Mouse (Mus musculus) limb, embryonic 10.5 days (tissue): ENCODE measurements around the gene Defa22. TPM values are rescaled to one million over a fixed set of nuclear protein-coding genes. Genes with fewer than 3 reads are reported as not detected.
"Not testable (repeated sequence)": the region's sequence is repeated elsewhere in the genome, so short reads cannot be mapped to it uniquely, and the experiment has no call there.

Experiments used
- DNase-seq: peaks from one replicate; pipeline ENCODE4 v3.0.0-alpha.2; 2017; ENCODE audit warnings: low spot score
- H3K27ac ChIP-seq: fragments of 300-500 bp; sonication (generic); 2 replicates; pipeline ENCODE4 v1.5.1; 2016; ENCODE audit warnings: mild to moderate bottlenecking
- H3K27me3 ChIP-seq: fragments of 300-500 bp; sonication (generic); 2 replicates; pipeline ENCODE4 v1.6.1; 2016; ENCODE audit warnings: low read depth, mild to moderate bottlenecking; ENCODE audit not compliant: poor library complexity, severe bottlenecking
- H3K36me3 ChIP-seq: fragments of 300-500 bp; sonication (generic); 2 replicates; pipeline ENCODE4 v1.6.1; 2016; ENCODE audit warnings: mild to moderate bottlenecking, moderate library complexity
- H3K4me1 ChIP-seq: fragments of 300-500 bp; sonication (generic); 2 replicates; pipeline ENCODE4 v1.6.1; 2016
- H3K4me3 ChIP-seq: fragments of 300-500 bp; sonication (generic); 2 replicates; pipeline ENCODE4 v1.5.1; 2016; ENCODE audit warnings: mild to moderate bottlenecking, moderate library complexity
- H3K9me3 ChIP-seq: fragments of 300-500 bp; sonication (generic); replicated peaks from 2 replicates; pipeline ENCODE4 v1.6.1; 2016; ENCODE audit warnings: mild to moderate bottlenecking
- WGBS: fragments of 180-500 bp; shearing (Covaris S2); methylation state at CpG from one replicate; pipeline ENCODE4 v1.1.7; 2016; 5-methylcytosine and 5-hydroxymethylcytosine counted together
- polyA plus RNA-seq: library from polyadenylated mRNA; unstranded; fragments of >200 nt; fragmentation: Nextera tagmentation; extraction: Ambion mirVana; gene quantifications from 2 replicates; pipeline ENCODE4 v1.2.1, GENCODE M21; 2016

The Defa22 gene
- not detected in 2 replicates for polyA plus RNA-seq

DNA sequence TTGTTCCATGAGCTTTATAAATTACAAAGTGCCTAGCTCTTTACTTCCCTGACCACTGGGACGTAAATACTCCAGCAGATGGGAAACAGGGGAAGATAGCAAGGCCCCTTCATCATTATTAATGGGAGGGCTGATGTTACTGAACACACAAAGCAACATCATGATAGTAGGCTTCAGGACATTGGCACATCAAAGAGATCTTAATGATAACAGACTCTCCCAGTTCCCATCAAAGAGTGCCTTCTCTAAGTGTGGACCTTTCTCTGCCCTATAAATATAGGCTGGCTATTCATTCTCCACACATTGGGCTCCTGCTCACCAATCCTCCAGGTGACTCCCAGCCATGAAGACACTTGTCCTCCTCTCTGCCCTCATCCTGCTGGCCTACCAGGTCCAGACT lies at the start of gene Defa22:
TSS of gene Defa22 (plus strand) at position 301 of the 400 bp plus-strand sequence.
- not testable (repeated sequence) for H3K4me3 ChIP-seq, H3K27me3 ChIP-seq, H3K27ac ChIP-seq, H3K4me1 ChIP-seq, H3K9me3 ChIP-seq, DNase-seq, H3K36me3 ChIP-seq
- WGBS, result no CpG with 5 or more reads among the region's 1 CpGs

DNA sequence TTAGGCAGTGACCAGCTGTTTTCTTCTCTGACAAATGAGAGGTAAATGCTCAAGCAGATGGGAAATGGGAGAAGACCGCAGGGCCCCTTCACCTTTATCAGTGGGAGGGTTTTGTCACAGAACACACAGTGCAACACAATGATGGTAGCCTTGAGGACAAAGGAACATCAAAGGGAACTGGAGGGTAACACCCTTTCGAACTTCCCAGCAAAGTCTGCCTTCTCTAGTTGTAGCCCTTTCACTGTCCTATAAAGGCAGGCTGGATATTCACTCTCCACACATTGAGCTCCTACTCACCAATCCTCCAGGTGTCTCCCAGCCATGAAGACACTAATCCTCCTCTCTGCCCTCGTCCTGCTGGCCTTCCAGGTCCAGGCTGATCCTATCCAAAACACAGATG lies 27.7 kb upstream of the Defa22 start, which contains the start of gene Defa30:
TSS of gene Defa30 (plus strand) at position 301 of the 400 bp plus-strand sequence.
- 71% methylated on average over 3 of the region's 3 CpGs for WGBS
- not testable (repeated sequence) for H3K27ac ChIP-seq, H3K4me3 ChIP-seq, H3K36me3 ChIP-seq, H3K9me3 ChIP-seq, DNase-seq, H3K4me1 ChIP-seq, H3K27me3 ChIP-seq

DNA sequence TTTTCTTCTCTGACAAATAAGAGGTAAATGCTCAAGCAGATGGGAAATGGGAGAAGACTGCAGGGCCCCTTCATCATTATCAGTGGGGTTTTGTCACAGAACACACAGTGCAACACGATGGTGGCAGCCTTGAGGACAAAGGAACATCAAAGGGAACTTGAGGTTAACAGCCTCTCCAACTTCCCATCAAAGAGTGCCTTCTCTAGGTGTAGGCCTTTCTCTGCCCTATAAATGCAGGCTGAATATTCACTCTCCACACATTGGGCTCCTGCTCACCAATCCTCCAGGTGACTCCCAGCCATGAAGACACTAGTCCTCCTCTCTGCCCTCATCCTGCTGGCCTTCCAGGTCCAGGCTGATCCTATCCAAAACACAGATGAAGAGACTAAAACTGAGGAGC lies 29.2 kb downstream of the Defa22 start, which contains the start of gene Defa31:
TSS of gene Defa31 (plus strand) at position 301 of the 400 bp plus-strand sequence.
- DNase-seq, H3K36me3 ChIP-seq, H3K4me1 ChIP-seq, H3K27me3 ChIP-seq, H3K4me3 ChIP-seq, H3K27ac ChIP-seq, H3K9me3 ChIP-seq: not testable (repeated sequence)
- no CpG with 5 or more reads among the region's 1 CpGs for WGBS

DNA sequence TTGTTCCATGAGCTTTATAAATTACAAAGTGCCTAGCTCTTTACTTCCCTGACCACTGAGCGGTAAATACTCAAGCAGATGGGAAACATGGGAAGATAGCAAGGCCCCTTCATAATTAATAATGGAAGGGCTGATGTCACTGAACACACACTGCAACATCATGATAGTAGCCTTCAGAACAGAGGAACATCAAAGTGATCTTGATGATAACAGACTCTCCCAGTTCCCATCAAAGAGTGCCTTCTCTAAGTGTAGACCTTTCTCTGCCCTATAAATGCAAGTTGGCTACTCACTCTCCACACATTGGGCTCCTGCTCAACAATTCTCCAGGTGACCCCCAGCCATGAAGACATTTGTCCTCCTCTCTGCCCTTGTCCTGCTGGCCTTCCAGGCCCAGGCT lies 39.2 kb downstream of the Defa22 start, which contains the start of gene Gm15293:
TSS of gene Gm15293 (plus strand) at position 301 of the 400 bp plus-strand sequence.
- no CpG with 5 or more reads among the region's 1 CpGs for WGBS
- H3K9me3 ChIP-seq, H3K4me1 ChIP-seq, H3K27ac ChIP-seq, H3K27me3 ChIP-seq, DNase-seq, H3K4me3 ChIP-seq, H3K36me3 ChIP-seq: not testable (repeated sequence)

Other genes starting within 250 kb of the Defa22 start
- gene Gm6040, start 240.2 kb upstream of the Defa22 start, polyA plus RNA-seq, result not detected in 2 replicates
- gene AY761185, start 217.6 kb upstream of the Defa22 start, polyA plus RNA-seq, result not detected in 2 replicates
- gene Defa21, start 136.7 kb upstream of the Defa22 start, polyA plus RNA-seq, result not detected in 2 replicates
- not detected in 2 replicates for gene Defa23, start 107.2 kb upstream of the Defa22 start, polyA plus RNA-seq
- gene Defa35, start 97.2 kb upstream of the Defa22 start, polyA plus RNA-seq, result not detected in 2 replicates
- gene Defa25, start 77.8 kb upstream of the Defa22 start, polyA plus RNA-seq, result not detected in 2 replicates
- gene Gm14851, start 66.2 kb upstream of the Defa22 start, polyA plus RNA-seq, result not detected in 2 replicates
- not detected in 2 replicates for gene Defa30, start 27.6 kb upstream of the Defa22 start, polyA plus RNA-seq
- not detected in 2 replicates for gene Defa31, start 29.3 kb downstream of the Defa22 start, polyA plus RNA-seq
- not detected in 2 replicates for gene Gm15293, start 39.3 kb downstream of the Defa22 start, polyA plus RNA-seq
- gene Gm15292, start 87.5 kb downstream of the Defa22 start, polyA plus RNA-seq, result not detected in 2 replicates
- gene Defa27, start 153.3 kb downstream of the Defa22 start, polyA plus RNA-seq, result not detected in 2 replicates
- gene Defa29, start 164.7 kb downstream of the Defa22 start, polyA plus RNA-seq, result not detected in 2 replicates
- not detected in 2 replicates for gene Defa2, start 216.2 kb downstream of the Defa22 start, polyA plus RNA-seq
- not detected in 2 replicates for gene Defa33, start 229.5 kb downstream of the Defa22 start, polyA plus RNA-seq